Mouse (Mus musculus) gastrocnemius, postnatal 14 days (tissue): ENCODE measurements around the gene Txk. TPM values are rescaled to one million over a fixed set of nuclear protein-coding genes. Genes with fewer than 3 reads are reported as not detected.

ENCODE experiments used
- DNase-seq: peaks from one replicate; pipeline ENCODE4 v3.0.0; 2021; ENCODE audit warnings: mixed read lengths
- intact Hi-C: fragments of 180-260 bp; cut with DNase I; formaldehyde crosslinking; loops from one replicate; pipeline ENCODE4 v1.15.1; 2025; ENCODE audit warnings: low total_unique reads
- total RNA-seq, 2 experiments: library from RNA; stranded (reverse); gene quantifications; 2 replicates each; pipeline ENCODE4 v1.2.3; 2021

Txk gene
- total RNA-seq, 2 experiments from 2014 or later: 0.04 TPM; not detected in 1

DNA sequence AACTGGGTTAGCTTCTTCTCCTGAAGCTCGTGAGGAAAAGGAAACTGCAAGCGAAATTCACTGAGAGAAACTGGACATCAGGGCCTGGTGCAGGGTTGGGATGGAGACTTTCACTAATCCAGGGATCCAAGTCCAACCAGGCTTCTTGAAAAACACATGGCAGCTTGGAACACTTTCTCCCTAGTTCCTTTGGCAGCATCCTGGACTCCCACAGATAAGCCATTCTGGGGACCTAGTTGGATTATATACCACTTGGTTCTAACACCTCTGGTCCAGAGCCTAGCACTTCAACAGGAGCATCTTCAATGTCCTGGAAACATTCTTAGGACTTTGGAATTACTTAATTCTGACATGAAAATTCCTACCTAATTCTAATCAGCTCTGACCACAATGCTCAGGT, 2.5 kb upstream of the Txk start:
- intact Hi-C loops: no loop called here
- DNase-seq: no peak

DNA sequence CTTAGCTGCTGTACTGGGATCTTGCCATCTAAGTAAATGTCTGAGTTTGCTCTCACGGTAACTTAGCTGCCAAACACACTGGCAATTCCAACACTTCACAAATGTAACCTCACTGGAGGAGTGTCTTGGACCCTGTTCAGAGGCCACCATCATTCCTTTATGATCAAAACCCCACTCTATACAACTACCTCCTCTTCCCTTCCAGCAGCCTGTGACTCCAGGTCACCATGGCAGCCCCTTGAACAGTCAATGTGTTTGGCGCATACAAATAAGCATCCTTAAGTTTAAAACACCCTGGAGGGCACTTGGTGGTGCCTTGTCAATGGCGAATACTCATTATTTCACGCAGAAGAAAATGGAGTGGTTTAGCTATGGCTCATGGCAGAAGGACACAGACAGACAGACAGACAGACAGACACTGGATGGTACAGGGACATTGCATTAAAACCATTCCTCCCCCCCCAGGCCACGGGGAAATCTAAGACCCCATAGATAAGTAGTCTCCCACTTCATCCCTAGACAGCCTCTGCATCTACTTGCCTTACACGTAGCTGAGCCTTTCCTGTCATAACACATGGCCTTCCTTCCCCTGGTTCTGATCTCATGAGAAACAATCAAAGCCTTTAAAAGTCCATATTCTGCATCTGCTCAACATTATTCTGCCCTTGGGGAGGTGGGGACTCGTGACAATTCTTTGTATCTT, 1.4 kb downstream of the Txk start:
- intact Hi-C loops: no loop called here
- DNase-seq: no peak

GRCm38 (mm10) chr5:72750226-72750625, 2.4 kb downstream of the Txk start:
- intact Hi-C loops: no loop called here
- no peak for DNase-seq

DNA sequence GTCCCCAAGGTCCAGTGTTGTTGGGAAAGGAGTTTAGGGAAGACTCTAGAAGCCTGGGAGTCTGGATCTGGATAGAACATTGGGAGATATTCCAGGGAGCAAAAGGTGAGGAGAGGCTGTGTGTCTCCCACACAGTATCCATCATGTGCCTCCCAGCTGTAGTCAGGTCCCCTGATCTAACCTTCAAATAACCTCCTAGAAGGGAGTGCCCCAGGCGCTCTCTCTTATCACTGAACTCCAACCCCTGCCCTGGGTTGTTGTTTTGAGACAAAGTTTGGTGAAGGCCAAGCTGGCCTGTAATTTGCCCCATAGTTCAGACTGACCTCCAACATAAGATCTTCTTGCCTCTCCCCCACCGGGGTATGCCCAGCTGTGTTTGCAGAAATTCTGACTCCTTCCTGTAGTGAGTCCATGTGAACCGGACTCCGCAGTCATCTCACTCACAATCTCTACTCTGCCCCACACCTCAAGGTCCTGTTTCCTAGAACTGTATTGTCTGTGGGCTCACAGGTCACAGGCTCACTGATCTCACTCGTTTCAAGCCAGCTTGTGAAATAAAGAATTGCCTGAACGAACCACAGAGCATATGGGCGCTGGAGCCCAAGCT, 3.8 kb downstream of the Txk start:
- DNase-seq: no peak
- intact Hi-C loops: no loop called here

- peak; percentile 17 for DNase-seq
- intact Hi-C loops: no loop called here
Measured at GRCm38 (mm10) chr5:72747384-72747783, 5.2 kb downstream of the Txk start.

- intact Hi-C loops: no loop called here
- no peak for DNase-seq
Measured at GRCm38 (mm10) chr5:72746461-72746860, 6.1 kb downstream of the Txk start.

DNA sequence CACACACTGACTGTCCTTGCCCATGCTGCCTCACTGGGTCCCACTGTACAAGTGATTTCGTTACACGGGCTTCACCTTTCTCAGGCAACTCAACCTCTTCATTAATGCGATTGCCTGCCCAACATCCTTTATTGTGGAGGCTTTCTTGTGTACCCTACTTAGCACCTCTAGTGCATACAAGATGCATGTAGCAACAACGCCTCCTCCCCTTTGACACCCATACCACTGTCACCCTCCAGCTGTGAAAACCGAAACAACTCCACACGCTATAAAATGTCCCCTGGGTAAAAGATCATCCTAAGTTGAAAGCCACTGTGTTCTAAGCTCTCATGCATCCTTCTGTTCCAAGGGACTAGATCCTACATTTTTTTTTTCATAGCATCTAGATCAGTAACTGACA, 9.5 kb downstream of the Txk start:
- no peak for DNase-seq
- intact Hi-C loops: no loop called here

GRCm38 (mm10) chr5:72736868-72737267, 15.7 kb downstream of the Txk start:
- no peak for DNase-seq
- intact Hi-C loops: no loop called here

GRCm38 (mm10) chr5:72736437-72736836, 16.1 kb downstream of the Txk start:
- no peak for DNase-seq
- intact Hi-C loops: no loop called here

- intact Hi-C loops: no loop called here
- DNase-seq: no peak
Measured at GRCm38 (mm10) chr5:72735763-72736162, 16.8 kb downstream of the Txk start.

DNA sequence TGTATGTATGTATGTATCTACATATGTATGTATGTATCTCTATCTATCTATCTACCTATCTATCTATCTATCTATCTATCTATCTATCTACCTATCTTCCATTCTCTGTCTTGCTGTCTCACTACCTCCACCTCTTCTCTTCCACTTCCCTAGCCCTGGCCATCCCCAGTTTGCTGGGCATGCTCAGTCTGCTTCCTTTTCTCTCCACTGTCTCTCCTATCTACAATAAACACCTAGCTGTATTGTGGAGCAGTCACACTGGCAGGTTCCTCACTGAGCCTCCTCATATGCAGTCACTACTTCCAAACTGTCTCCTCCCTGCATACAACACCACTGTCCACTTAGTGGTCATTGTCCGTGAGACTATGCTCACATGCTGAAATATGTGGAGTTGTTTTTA, 19.7 kb downstream of the Txk start:
- intact Hi-C loops: no loop called here
- DNase-seq: no peak

GRCm38 (mm10) chr5:72725404-72725803, 27.2 kb downstream of the Txk start:
- intact Hi-C loops: no loop called here
- DNase-seq: no peak

DNA sequence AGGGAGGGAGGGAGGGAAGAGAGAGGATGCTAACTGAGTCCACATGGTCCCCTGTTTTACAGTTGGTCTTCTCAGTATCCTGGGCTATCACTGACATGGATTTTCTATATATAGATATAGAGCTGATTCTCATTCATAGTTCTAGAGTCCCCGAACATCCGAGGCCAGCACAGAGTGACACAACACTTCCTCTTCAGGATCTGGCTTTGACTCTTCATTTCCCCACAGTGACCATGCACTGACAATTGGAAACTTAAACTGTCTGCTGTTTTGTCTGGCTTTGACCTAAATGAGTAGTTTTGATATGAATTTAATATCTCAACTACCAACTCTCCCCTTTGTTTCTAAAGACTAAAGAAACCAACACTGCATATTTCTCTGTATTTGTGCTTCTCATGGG, 29.1 kb downstream of the Txk start:
- intact Hi-C loops: no loop called here
- DNase-seq: no peak

DNA sequence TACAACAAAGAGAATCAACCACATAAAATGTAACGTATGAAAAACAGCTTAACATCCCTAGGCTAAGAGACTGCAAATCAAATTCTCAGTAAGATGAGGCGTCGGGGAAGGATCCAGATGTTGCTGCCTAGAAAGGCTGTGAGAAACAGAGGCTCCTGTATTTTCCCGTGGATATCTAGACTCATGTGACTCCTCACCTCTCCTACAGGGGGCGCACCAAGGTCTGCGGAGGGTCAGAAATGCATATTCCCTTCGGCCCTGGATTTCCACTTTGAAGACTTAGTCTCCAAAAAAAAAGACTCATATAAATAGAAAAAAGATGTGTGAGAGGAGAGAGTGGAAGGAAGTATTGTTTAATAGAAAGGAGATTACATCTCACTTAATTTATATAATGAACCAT, 32.0 kb downstream of the Txk start:
- intact Hi-C loops: no loop called here
- DNase-seq: no peak

GRCm38 (mm10) chr5:72710572-72711278, 41.9 kb downstream of the Txk start:
- intact Hi-C loops: loop anchor here (5.0 kb wide), 1 partner anchor 358 kb away; no protein-coding TSS in a partner anchor
- peak; percentile 45 for DNase-seq

- intact Hi-C loops: loop anchor here (5.0 kb wide), 1 partner anchor 358 kb away; no protein-coding TSS in a partner anchor
- no peak for DNase-seq
Measured at GRCm38 (mm10) chr5:72709976-72710375, 42.6 kb downstream of the Txk start.

- intact Hi-C loops: no loop called here
- no peak for DNase-seq
Measured at GRCm38 (mm10) chr5:72709451-72709850, 43.1 kb downstream of the Txk start.

- intact Hi-C loops: no loop called here
- no peak for DNase-seq
Measured at GRCm38 (mm10) chr5:72706722-72707121, 45.9 kb downstream of the Txk start.

GRCm38 (mm10) chr5:72706095-72706494, 46.5 kb downstream of the Txk start:
- intact Hi-C loops: no loop called here

GRCm38 (mm10) chr5:72702202-72702601, 50.4 kb downstream of the Txk start:
- intact Hi-C loops: no loop called here
- no peak for DNase-seq

More at GRCm38 (mm10) chr5:72706095-72706494, 46.5 kb downstream of the Txk start:
- DNase-seq: no peak

GRCm38 (mm10) chr5:72699500-72699818, 53.1 kb downstream of the Txk start:
- intact Hi-C loops: no loop called here
- no peak for DNase-seq
